Mouse (Mus musculus): ENCODE measurements around the gene Ifit1bl2.

GRCm38 (mm10) chr19:34605472-34605871 is 35.1 kb downstream of the Ifit1bl2 start:
- TF ChIP-seq POLR2A (IDR thresholded peaks at IDR 0.05; ENCODE audit: extremely low read depth, insufficient read depth, low read length): no peak
- TF ChIP-seq CTCF (IDR thresholded peaks at IDR 0.05; ENCODE audit: low read depth, low read length): no peak
